In the genomic region with DNA sequence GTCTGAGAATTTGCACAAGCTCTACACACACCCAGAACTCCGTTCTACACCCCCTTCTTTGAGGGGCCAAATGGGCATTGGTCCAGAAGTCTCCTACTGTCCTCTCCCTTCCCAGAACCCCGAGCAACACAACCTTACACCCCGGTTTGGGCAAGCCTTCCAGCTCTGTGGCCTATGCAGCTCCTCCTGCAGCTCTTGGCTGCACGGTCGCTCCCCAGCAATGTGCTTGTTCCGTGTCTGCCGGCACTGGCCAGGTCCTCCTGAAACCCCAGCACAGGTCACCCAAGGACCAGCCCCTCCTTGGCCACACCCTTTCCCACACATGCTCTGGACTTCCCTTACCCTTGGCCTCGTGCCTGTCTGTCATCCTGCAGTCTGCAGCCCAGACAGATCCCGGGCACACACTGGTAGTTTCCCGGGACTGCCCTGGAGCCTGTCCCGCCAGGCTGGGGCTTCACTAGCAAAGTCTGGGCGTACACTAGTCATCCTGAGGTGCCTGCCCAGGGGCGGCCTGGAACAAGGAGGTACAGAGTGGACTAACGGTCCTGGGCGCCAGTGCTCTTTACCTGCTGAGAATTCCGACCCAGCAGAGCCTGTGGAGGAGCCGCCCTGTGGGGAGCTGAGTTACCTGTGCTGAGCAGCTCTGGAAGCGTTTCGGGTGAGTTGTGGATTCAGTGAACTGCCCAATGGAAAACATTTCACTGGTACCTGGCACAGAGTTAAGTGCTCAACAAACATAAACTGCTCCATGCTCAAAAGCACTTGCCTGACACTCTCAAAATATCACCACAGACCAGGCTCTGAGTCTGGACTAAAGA, we compare ENCODE assay signal across 9 mouse cellular contexts. TPM values are rescaled to one million over a fixed set of nuclear protein-coding genes. Genes with fewer than 3 reads are reported as not detected.
A peak's percentile ranks its signal among the peaks of the same experiment; 100 is the strongest.
DNase-seq lines count a peak whose midpoint lies in the region; ATAC-seq lines count a peak whose summit lies in the region.
"Had no signal": no experiment of that assay in that cellular context is flagged by ENCODE, and none has a peak within 500 bp of the region (broad histone marks: within the 10 kb centered on the region; RNA-seq: fewer than 3 reads in every experiment).

No protein-coding gene starts in this region.

- intact Hi-C loops in left cerebral cortex, postnatal 14 days (cut with DNase I), result no loop called here

- ATAC-seq in kidney, embryonic 14.5 days (ENCODE audit: low FRiP score, low TSS enrichment), result no peak; the same call in 1 of the 2 replicates
- ATAC-seq in common myeloid progenitor, adult 5-6 weeks (replicated peaks; ENCODE audit: low read depth, poor library complexity, severe bottlenecking), result 0 out of 2 replicates have a peak, but pooled peaks have one; percentile 33
- ATAC-seq in heart, embryonic 11.5 days (replicated peaks; ENCODE audit: insufficient number of reproducible peaks, low FRiP score, low TSS enrichment), result peak; percentile 25; the same call in 1 of the 2 replicates
- ATAC-seq in neural tube, embryonic 13.5 days (ENCODE audit: low read depth), result no peak

- no peak overlapping the region for H3K4me3 ChIP-seq in kidney, embryonic 14.5 days (ENCODE audit: low read length)
- H3K4me3 ChIP-seq in heart, embryonic 11.5 days (ENCODE audit: low read depth, low read length), result no peak overlapping the region
- no peak overlapping the region for H3K4me3 ChIP-seq in neural tube, embryonic 13.5 days

- no peak overlapping the region for H3K4me2 ChIP-seq in kidney, embryonic 14.5 days (replicated peaks; ENCODE audit: low read depth, low read length)
- H3K4me2 ChIP-seq in heart, embryonic 11.5 days, result no peak overlapping the region
- no peak overlapping the region for H3K4me2 ChIP-seq in neural tube, embryonic 13.5 days

- H3K9me3 ChIP-seq in kidney, embryonic 14.5 days (ENCODE audit: control insufficient read depth, low read length), result no peaks in the 10 kb centered on the region
- H3K9me3 ChIP-seq in heart, embryonic 11.5 days (replicated peaks; ENCODE audit: control insufficient read depth, low read length), result no peaks in the 10 kb centered on the region
- H3K9me3 ChIP-seq in neural tube, embryonic 13.5 days, result no peaks in the 10 kb centered on the region
- H3K9me3 ChIP-seq: G1E had no signal

- H3K4me1 ChIP-seq in kidney, embryonic 14.5 days (ENCODE audit: control insufficient read depth, insufficient read depth, low read length), result peaks cover 86% of the 10 kb centered on the region
- peaks cover 95% of the 10 kb centered on the region for H3K4me1 ChIP-seq in heart, embryonic 11.5 days (ENCODE audit: control insufficient read depth, insufficient read depth, low read length)
- H3K4me1 ChIP-seq in neural tube, embryonic 13.5 days (replicated peaks), result peaks cover 91% of the 10 kb centered on the region

- no peak overlapping the region for H3K9ac ChIP-seq in kidney, embryonic 14.5 days (ENCODE audit: low read depth, low read length)
- H3K9ac ChIP-seq in heart, embryonic 11.5 days (ENCODE audit: low read depth, low read length), result peak overlapping the region; percentile 52
- no peak overlapping the region for H3K9ac ChIP-seq in neural tube, embryonic 13.5 days

- peaks cover 16% of the 10 kb centered on the region; the same call in 1 of the 2 replicates for H3K36me3 ChIP-seq in kidney, embryonic 14.5 days (ENCODE audit: control insufficient read depth, insufficient read depth, low read length)
- no peaks in the 10 kb centered on the region; the same call in 1 of the 2 replicates for H3K36me3 ChIP-seq in heart, embryonic 11.5 days (ENCODE audit: control insufficient read depth, insufficient read depth, low read length)
- peaks cover 19% of the 10 kb centered on the region for H3K36me3 ChIP-seq in neural tube, embryonic 13.5 days

- peak; percentile 55 for DNase-seq in kidney, adult 11 months
- DNase-seq in kidney, postnatal 25 days, result peak; percentile 63 to 78
- no peak for DNase-seq in left cerebral cortex, postnatal 14 days (ENCODE audit: low spot score in 2 of 2)
- no peak for DNase-seq in frontal cortex, postnatal 10 days (ENCODE audit: low spot score in 2 of 2)

- H3K27me3 ChIP-seq in kidney, embryonic 14.5 days (ENCODE audit: control insufficient read depth, insufficient read depth, low read length), result no peaks in the 10 kb centered on the region
- no peaks in the 10 kb centered on the region for H3K27me3 ChIP-seq in heart, embryonic 11.5 days (ENCODE audit: control insufficient read depth, insufficient read depth, low read length)
- no peaks in the 10 kb centered on the region for H3K27me3 ChIP-seq in neural tube, embryonic 13.5 days

- no peak overlapping the region; the same call in 1 of the 2 replicates for H3K27ac ChIP-seq in kidney, embryonic 14.5 days (ENCODE audit: low read depth, low read length)
- H3K27ac ChIP-seq in heart, embryonic 11.5 days (ENCODE audit: low read depth, low read length), result peak overlapping the region; percentile 70
- H3K27ac ChIP-seq in neural tube, embryonic 13.5 days (replicated peaks), result peak overlapping the region; percentile 56; the same call in 1 of the 2 replicates

- 60% methylated on average over 19 of the region's 19 CpGs for WGBS in kidney, embryonic 14.5 days
- 57% methylated on average over 19 of the region's 19 CpGs for WGBS in heart, embryonic 11.5 days (ENCODE audit: insufficient replicate concordance)
- WGBS in neural tube, embryonic 13.5 days, result 72% methylated on average over 19 of the region's 19 CpGs

RNA-seq across cellular contexts. Expression of a gene that starts 22.5 kb away (rescaled TPM):
- 440 and 481 TPM in 2 replicates for polyA plus RNA-seq in kidney, embryonic 14.5 days (2014; fragmentation: Nextera tagmentation; extraction: Ambion mirVana)
- 1,680 and 1,841 TPM in 2 replicates for total RNA-seq in common myeloid progenitor, adult 5-6 weeks (2017)
- 154 and 162 TPM in 2 replicates for polyA plus RNA-seq in heart, embryonic 11.5 days (2014; fragmentation: Nextera tagmentation; extraction: Ambion mirVana)
- 367 and 382 TPM in 2 replicates for polyA plus RNA-seq in neural tube, embryonic 13.5 days (2015; fragmentation: Nextera tagmentation; extraction: Ambion mirVana)
- total RNA-seq in left cerebral cortex, postnatal 14 days (2021), result 100 to 1,000 TPM in 1 of 2 experiments, 10 to 100 TPM in 1; 97.2 to 108 TPM

Comparison
In these comparisons a context has a peak if more than half of its experiments do, and no peak if none do; other contexts are left out.
1. DNase-seq: peak in kidney, adult 11 months (single experiment) and kidney, postnatal 25 days (2 of 2); none in left cerebral cortex, postnatal 14 days (0 of 2) and frontal cortex, postnatal 10 days (0 of 2).
2. ATAC-seq: peak in common myeloid progenitor, adult 5-6 weeks (single experiment) and heart, embryonic 11.5 days (single experiment); none in kidney, embryonic 14.5 days (single experiment) and neural tube, embryonic 13.5 days (single experiment).